ENCODE assay signal across 10 mouse cellular contexts in the genomic region with DNA sequence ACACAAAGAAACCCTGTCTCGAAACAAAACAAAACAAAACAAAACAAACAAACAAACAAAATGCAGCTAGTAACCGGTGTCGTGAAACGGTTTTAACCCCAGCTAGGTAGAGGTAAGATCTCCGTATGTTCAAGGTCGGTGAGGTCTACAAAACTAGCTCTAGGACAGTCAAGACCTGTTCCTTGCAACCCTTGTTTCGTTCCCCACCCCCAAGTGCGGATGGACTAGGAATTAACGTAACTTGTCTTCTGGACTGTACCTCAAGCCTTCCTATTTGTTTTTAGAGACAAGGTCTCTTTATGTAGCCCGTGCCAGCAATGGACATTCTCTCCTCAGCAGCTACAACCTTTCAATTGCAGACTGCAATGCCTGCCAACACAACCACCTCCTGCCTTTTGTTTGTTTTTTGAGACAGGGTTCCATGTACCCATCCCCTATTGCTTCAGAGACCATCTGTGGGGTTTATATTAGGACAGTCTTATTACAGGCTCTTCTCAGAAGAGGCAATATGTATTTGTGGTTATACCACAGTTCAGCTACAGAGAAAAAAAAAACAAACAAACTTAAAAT. TPM values are rescaled to one million over a fixed set of nuclear protein-coding genes. Genes with fewer than 3 reads are reported as not detected.
DNase-seq lines count a peak whose midpoint lies in the region; ATAC-seq and TF ChIP-seq lines count a peak whose summit lies in the region.
"Had no signal": no experiment of that assay in that cellular context is flagged by ENCODE, and none has a peak within 500 bp of the region (broad histone marks: within the 10 kb centered on the region; RNA-seq: fewer than 3 reads in every experiment).

No protein-coding gene starts in this region.

- H3K27me3 ChIP-seq in hindbrain, embryonic 10.5 days (ENCODE audit: insufficient read depth, poor library complexity, severe bottlenecking), result no peaks in the 10 kb centered on the region
- H3K27me3 ChIP-seq in hindbrain, embryonic 16.5 days (replicated peaks; ENCODE audit: control insufficient read depth, insufficient read depth, low read length), result no peaks in the 10 kb centered on the region
- H3K27me3 ChIP-seq in CH12.LX (replicated peaks), result no peaks in the 10 kb centered on the region
- no peaks in the 10 kb centered on the region for H3K27me3 ChIP-seq in limb, embryonic 15.5 days
- H3K27me3 ChIP-seq: Patski had no signal

- TF ChIP-seq EP300 in CH12.LX (IDR thresholded peaks at IDR 0.05; ENCODE audit: low read length), result no peak

- no peak for TF ChIP-seq RAD21 in CH12.LX (IDR thresholded peaks at IDR 0.05; ENCODE audit: low read depth, low read length)

- dilution Hi-C loops in CH12.LX (cut with MboI; ENCODE audit: extremely low pct_ligation_motif_present, extremely low pct_unique_long_range_greater_than_20kb, low sequenced_read_pairs), result no loop called here

- peaks cover 35% of the 10 kb centered on the region for H3K4me1 ChIP-seq in hindbrain, embryonic 10.5 days (replicated peaks)
- peaks cover 3% of the 10 kb centered on the region; the same call in 1 of the 2 replicates for H3K4me1 ChIP-seq in hindbrain, embryonic 16.5 days (ENCODE audit: control insufficient read depth, insufficient read depth, low read depth, low read length)
- H3K4me1 ChIP-seq in CH12.LX (ENCODE audit: control insufficient read depth in 1 of 2, insufficient read depth in 2 of 2), result peaks cover 5 to 24% of the 10 kb centered on the region in 2 experiments; a peak in 3 of 4 replicates
- no peaks in the 10 kb centered on the region; the same call in 1 of the 2 replicates for H3K4me1 ChIP-seq in bone marrow, adult 2 months (ENCODE audit: control insufficient read depth, insufficient read depth, low read length)
- peaks cover 22% of the 10 kb centered on the region for H3K4me1 ChIP-seq in limb, embryonic 15.5 days

- in situ Hi-C loops in CH12.LX (cut with MboI; ENCODE audit: low pct_ligation_motif_present, low pct_unique_long_range_greater_than_20kb, low sequenced_read_pairs), result no loop called here

- WGBS in hindbrain, embryonic 10.5 days, result 78% methylated on average over 10 of the region's 10 CpGs
- 83% methylated on average over 10 of the region's 10 CpGs for WGBS in hindbrain, embryonic 16.5 days
- WGBS in bone marrow, adult 2 months, result 87% methylated on average over 10 of the region's 10 CpGs
- 80% methylated on average over 10 of the region's 10 CpGs for WGBS in limb, embryonic 15.5 days

- no peaks in the 10 kb centered on the region for H3K36me3 ChIP-seq in hindbrain, embryonic 10.5 days
- H3K36me3 ChIP-seq in hindbrain, embryonic 16.5 days (ENCODE audit: control insufficient read depth, insufficient read depth, low read length), result no peaks in the 10 kb centered on the region
- no peaks in the 10 kb centered on the region for H3K36me3 ChIP-seq in CH12.LX (replicated peaks in 1 of 2; ENCODE audit: control insufficient read depth in 1 of 2, insufficient read depth in 1 of 2, low read length in 1 of 2)
- no peaks in the 10 kb centered on the region for H3K36me3 ChIP-seq in limb, embryonic 15.5 days

- peak overlapping the region; percentile 89; the same call in 1 of the 2 replicates for H3K27ac ChIP-seq in hindbrain, embryonic 10.5 days
- H3K27ac ChIP-seq in hindbrain, embryonic 16.5 days (ENCODE audit: low read depth, low read length), result no peak overlapping the region
- H3K27ac ChIP-seq in CH12.LX (ENCODE audit: insufficient read depth, low read depth), result no peak overlapping the region
- H3K27ac ChIP-seq in bone marrow, adult 2 months (ENCODE audit: control insufficient read depth, insufficient read depth, low read depth, low read length, poor library complexity), result peak overlapping the region; percentile 97; the same call in 1 of the 2 replicates
- H3K27ac ChIP-seq in limb, embryonic 15.5 days, result peak overlapping the region; percentile 94

- no peaks in the 10 kb centered on the region for H3K79me2 ChIP-seq in CH12.LX (replicated peaks; ENCODE audit: control insufficient read depth, extremely low read depth, insufficient read depth, poor library complexity, severe bottlenecking)

- ATAC-seq in hindbrain, embryonic 16.5 days, result no peak
- ATAC-seq in limb, embryonic 15.5 days (ENCODE audit: insufficient number of reproducible peaks, low FRiP score, low TSS enrichment, low read depth), result no peak
- ATAC-seq: Patski had no signal

- TF ChIP-seq POLR2A in CH12.LX (IDR thresholded peaks at IDR 0.05; ENCODE audit: low read depth, low read length), result no peak
- TF ChIP-seq POLR2A in bone marrow, adult 2 months (IDR thresholded peaks at IDR 0.05; ENCODE audit: borderline replicate concordance, control insufficient read depth, low read depth, low read length), result no peak

- no peaks in the 10 kb centered on the region for H3K9me3 ChIP-seq in hindbrain, embryonic 10.5 days
- H3K9me3 ChIP-seq in hindbrain, embryonic 16.5 days (ENCODE audit: control insufficient read depth, low read length), result no peaks in the 10 kb centered on the region
- no peaks in the 10 kb centered on the region for H3K9me3 ChIP-seq in CH12.LX (replicated peaks; ENCODE audit: low read length)
- H3K9me3 ChIP-seq in limb, embryonic 15.5 days, result no peaks in the 10 kb centered on the region

- no peak overlapping the region for H3K9ac ChIP-seq in hindbrain, embryonic 16.5 days (ENCODE audit: low read depth, low read length)
- peak overlapping the region; percentile 88; the same call in 1 of the 2 replicates for H3K9ac ChIP-seq in CH12.LX (ENCODE audit: insufficient read depth, low read depth)
- no peak overlapping the region for H3K9ac ChIP-seq in limb, embryonic 15.5 days

- no peak for DNase-seq in hindbrain, embryonic 10.5 days (ENCODE audit: low spot score)
- no peak for DNase-seq in CH12.LX (ENCODE audit: extremely low read depth)
- DNase-seq in ovary, postnatal 14 days (ENCODE audit: low spot score), result no peak
- DNase-seq in kidney, postnatal 25 days, result no peak
- no peak for DNase-seq in left cerebral cortex, adult 9 months (ENCODE audit: low spot score in 2 of 2)
- DNase-seq: kidney, adult 18-20 months had no signal

- no peak for TF ChIP-seq CTCF in CH12.LX (conservative IDR thresholded peaks at IDR 0.05 in 1 of 2, IDR thresholded peaks at IDR 0.05 in 1 of 2; ENCODE audit: low read depth in 2 of 2, low read length in 2 of 2)
- no peak for TF ChIP-seq CTCF in bone marrow, adult 2 months (IDR thresholded peaks at IDR 0.05; ENCODE audit: control insufficient read depth, insufficient read depth, low read length)

- H3K4me2 ChIP-seq in hindbrain, embryonic 16.5 days (ENCODE audit: low read length), result no peak overlapping the region
- H3K4me2 ChIP-seq in CH12.LX (ENCODE audit: insufficient read depth, low read depth, poor library complexity, severe bottlenecking), result peak overlapping the region; percentile 87
- peak overlapping the region; percentile 66; the same call in 1 of the 2 replicates for H3K4me2 ChIP-seq in limb, embryonic 15.5 days

- no peak overlapping the region for H3K4me3 ChIP-seq in hindbrain, embryonic 10.5 days
- H3K4me3 ChIP-seq in hindbrain, embryonic 16.5 days (ENCODE audit: low read length), result no peak overlapping the region
- H3K4me3 ChIP-seq in CH12.LX (replicated peaks in 1 of 3; ENCODE audit: low read depth in 2 of 3, low read length in 2 of 3, poor library complexity in 1 of 3), result peak overlapping the region in 2 of 3 experiments; percentile 72 to 80
- no peak overlapping the region for H3K4me3 ChIP-seq in bone marrow, adult 2 months (replicated peaks; ENCODE audit: control insufficient read depth, low read depth, low read length)
- H3K4me3 ChIP-seq in limb, embryonic 15.5 days, result no peak overlapping the region

RNA-seq across cellular contexts. Expression of gene Sp1, which starts 5.4 kb away (rescaled TPM):
- polyA plus RNA-seq in hindbrain, embryonic 10.5 days (2016; fragmentation: Nextera tagmentation; extraction: Ambion mirVana), result 6.1 and 9.3 TPM in 2 replicates
- polyA plus RNA-seq in hindbrain, embryonic 16.5 days (2015; fragmentation: Nextera tagmentation; extraction: Ambion mirVana), result 3.4 and 3.5 TPM in 2 replicates
- total RNA-seq in CH12.LX (2012; rRNA removed) (23.3 and 23.5 TPM in 2 replicates), CH12.LX (2014; rRNA removed) (22.3 and 27.1 TPM in 2 replicates)
- 25.6 and 31.8 TPM in 2 replicates for polyA plus RNA-seq in CH12.LX (2012; ENCODE audit: insufficient read length, low read depth)
- 13.8 and 35.2 TPM in 2 replicates for polyA plus RNA-seq in bone marrow, adult 2 months (2011; ENCODE audit: insufficient read depth, insufficient read length, low replicate concordance, missing spikeins)
- 9.3 and 11.1 TPM in 2 replicates for polyA plus RNA-seq in limb, embryonic 15.5 days (2015; fragmentation: Nextera tagmentation; extraction: Ambion mirVana)

RNA-seq across cellular contexts. Expression of gene Sp7, which starts 33.6 kb away (rescaled TPM):
- 1.0 and 1.2 TPM in 2 replicates for polyA plus RNA-seq in hindbrain, embryonic 10.5 days (2016; fragmentation: Nextera tagmentation; extraction: Ambion mirVana)
- 0.46 and 1.0 TPM in 2 replicates for polyA plus RNA-seq in hindbrain, embryonic 16.5 days (2015; fragmentation: Nextera tagmentation; extraction: Ambion mirVana)
- total RNA-seq in CH12.LX (2012; rRNA removed) (0.04 TPM in 1 of 2 replicates, not detected in the other), CH12.LX (2014; rRNA removed) (not detected in 2 replicates)
- polyA plus RNA-seq in CH12.LX (2012; ENCODE audit: insufficient read length, low read depth), result not detected in 2 replicates
- polyA plus RNA-seq in bone marrow, adult 2 months (2011; ENCODE audit: insufficient read depth, insufficient read length, low replicate concordance, missing spikeins), result 3.2 and 3.5 TPM in 2 replicates
- 12.6 and 18.1 TPM in 2 replicates for polyA plus RNA-seq in limb, embryonic 15.5 days (2015; fragmentation: Nextera tagmentation; extraction: Ambion mirVana)
- polyA plus RNA-seq: Patski had no signal

RNA-seq across cellular contexts. Expression of gene Amhr2, which starts 44.6 kb away (rescaled TPM):
- 0.17 and 0.18 TPM in 2 replicates for polyA plus RNA-seq in hindbrain, embryonic 10.5 days (2016; fragmentation: Nextera tagmentation; extraction: Ambion mirVana)
- polyA plus RNA-seq in hindbrain, embryonic 16.5 days (2015; fragmentation: Nextera tagmentation; extraction: Ambion mirVana), result 0.10 and 0.30 TPM in 2 replicates
- total RNA-seq in CH12.LX (2012; rRNA removed), result not detected in 2 replicates
- not detected in 2 replicates for total RNA-seq in CH12.LX (2014; rRNA removed)
- not detected in 2 replicates for polyA plus RNA-seq in CH12.LX (2012; ENCODE audit: insufficient read length, low read depth)
- 4.8 TPM in 1 of 2 replicates, not detected in the other for polyA plus RNA-seq in bone marrow, adult 2 months (2011; ENCODE audit: insufficient read depth, insufficient read length, low replicate concordance, missing spikeins)
- polyA plus RNA-seq in limb, embryonic 15.5 days (2015; fragmentation: Nextera tagmentation; extraction: Ambion mirVana), result 1.0 and 2.6 TPM in 2 replicates
- polyA plus RNA-seq: Patski had no signal

RNA-seq across cellular contexts. Expression of gene Aaas, which starts 50.0 kb away (rescaled TPM):
- 102 and 122 TPM in 2 replicates for polyA plus RNA-seq in hindbrain, embryonic 10.5 days (2016; fragmentation: Nextera tagmentation; extraction: Ambion mirVana)
- 36.1 and 38.1 TPM in 2 replicates for polyA plus RNA-seq in hindbrain, embryonic 16.5 days (2015; fragmentation: Nextera tagmentation; extraction: Ambion mirVana)
- total RNA-seq in CH12.LX (2012; rRNA removed) (95.5 and 98.3 TPM in 2 replicates), CH12.LX (2014; rRNA removed) (107 and 126 TPM in 2 replicates)
- polyA plus RNA-seq in CH12.LX (2012; ENCODE audit: insufficient read length, low read depth), result 241 and 266 TPM in 2 replicates
- 56.6 and 97.9 TPM in 2 replicates for polyA plus RNA-seq in bone marrow, adult 2 months (2011; ENCODE audit: insufficient read depth, insufficient read length, low replicate concordance, missing spikeins)
- 61.3 and 62.0 TPM in 2 replicates for polyA plus RNA-seq in limb, embryonic 15.5 days (2015; fragmentation: Nextera tagmentation; extraction: Ambion mirVana)

RNA-seq across cellular contexts. Expression of gene Prr13, which starts 58.3 kb away (rescaled TPM):
- polyA plus RNA-seq in hindbrain, embryonic 10.5 days (2016; fragmentation: Nextera tagmentation; extraction: Ambion mirVana), result 84.3 and 98.2 TPM in 2 replicates
- 83.3 and 98.7 TPM in 2 replicates for polyA plus RNA-seq in hindbrain, embryonic 16.5 days (2015; fragmentation: Nextera tagmentation; extraction: Ambion mirVana)
- 34.5 and 36.4 TPM in 2 replicates for total RNA-seq in CH12.LX (2012; rRNA removed)
- total RNA-seq in CH12.LX (2014; rRNA removed), result 26.1 and 32.2 TPM in 2 replicates
- 94.8 and 131 TPM in 2 replicates for polyA plus RNA-seq in CH12.LX (2012; ENCODE audit: insufficient read length, low read depth)
- 125 and 251 TPM in 2 replicates for polyA plus RNA-seq in bone marrow, adult 2 months (2011; ENCODE audit: insufficient read depth, insufficient read length, low replicate concordance, missing spikeins)
- 72.0 and 78.8 TPM in 2 replicates for polyA plus RNA-seq in limb, embryonic 15.5 days (2015; fragmentation: Nextera tagmentation; extraction: Ambion mirVana)

Comparison
In these comparisons a context has a peak if more than half of its experiments do, and no peak if none do; other contexts are left out.
1. H3K27ac ChIP-seq: peak in hindbrain, embryonic 10.5 days (single experiment), bone marrow, adult 2 months (single experiment) and limb, embryonic 15.5 days (single experiment); none in hindbrain, embryonic 16.5 days (single experiment) and CH12.LX (single experiment).
2. H3K4me3 ChIP-seq: peak in CH12.LX (2 of 3); none in hindbrain, embryonic 10.5 days (single experiment), hindbrain, embryonic 16.5 days (single experiment), bone marrow, adult 2 months (single experiment) and limb, embryonic 15.5 days (single experiment).